Mouse (Mus musculus): ENCODE measurements around the gene Nme2. TPM values are rescaled to one million over a fixed set of nuclear protein-coding genes. Genes with fewer than 3 reads are reported as not detected.

The Nme2 gene
- 139 TPM for polyA plus RNA-seq (2017; shearing (Covaris generic))

GRCm38 (mm10) chr11:93956159-93956558 is at the start of gene Nme2:
Nme2 (minus strand) TSS chr11:93956259.

GRCm38 (mm10) chr11:93995720-93996305 is 39.8 kb upstream of the Nme2 start, which contains the start of gene Spag9:
Spag9 (plus strand) TSS chr11:93996091.

GRCm38 (mm10) chr11:93968005-93968847 is 12.2 kb upstream of the Nme2 start, which contains the start of the genes Gm20390 and Nme1:
Gm20390 (minus strand) TSS chr11:93968293.
Nme1 (minus strand) TSS chr11:93968521.

Other genes with a start within 250 kb of the Nme2 start
- 20.9 TPM for gene Utp18, start 70.5 kb downstream of the Nme2 start, polyA plus RNA-seq (2017; shearing (Covaris generic))
- gene Mbtd1, start 70.4 kb downstream of the Nme2 start, polyA plus RNA-seq (2017; shearing (Covaris generic)) = 36.2 TPM
- 254 TPM for gene Gm20390, start 12.0 kb upstream of the Nme2 start, polyA plus RNA-seq (2017; shearing (Covaris generic))
- gene Nme1, start 12.3 kb upstream of the Nme2 start, polyA plus RNA-seq (2017; shearing (Covaris generic)) = 130 TPM
- 9.3 TPM for gene Spag9, start 39.8 kb upstream of the Nme2 start, polyA plus RNA-seq (2017; shearing (Covaris generic))